In genomic region chr11:117809407-117810311, GRCm38 (mm10) we compare ENCODE assay signal across 8 mouse cellular contexts. TPM values are rescaled to one million over a fixed set of nuclear protein-coding genes. Genes with fewer than 3 reads are reported as not detected.
A peak's percentile ranks its signal among the peaks of the same experiment; 100 is the strongest.
DNase-seq lines count a peak whose midpoint lies in the region; TF ChIP-seq lines count a peak whose summit lies in the region.

Gene Gm20708, plus strand, starts transcription at chr11:117809668.
Gene Syngr2, plus strand, starts transcription at chr11:117809668.

- peak within 1 kb of the TSS; percentile 73 for H3K9ac ChIP-seq in CH12.LX (ENCODE audit: insufficient read depth, low read depth)

- intact Hi-C loops in heart, postnatal 25 days (cut with DNase I) = no loop called here

- peak within 1 kb of the TSS; percentile 68 for H3K27ac ChIP-seq in CH12.LX (ENCODE audit: insufficient read depth, low read depth)
- peak within 1 kb of the TSS; percentile 85 for H3K27ac ChIP-seq in forebrain, embryonic 10.5 days

- peak within 1 kb of the TSS; percentile 67 for H3K4me2 ChIP-seq in CH12.LX (ENCODE audit: insufficient read depth, low read depth, poor library complexity, severe bottlenecking)

- under 1% methylated on average over 75 of the region's 75 CpGs for WGBS in forebrain, embryonic 10.5 days

- dilution Hi-C loops in CH12.LX (cut with MboI; ENCODE audit: extremely low pct_ligation_motif_present, extremely low pct_unique_long_range_greater_than_20kb, low sequenced_read_pairs) = no loop called here

- peaks cover 52% of the 10 kb centered on the region for H3K79me2 ChIP-seq in CH12.LX (replicated peaks; ENCODE audit: control insufficient read depth, extremely low read depth, insufficient read depth, poor library complexity, severe bottlenecking)

- peaks cover 33 to 50% of the 10 kb centered on the region in 2 experiments for H3K36me3 ChIP-seq in CH12.LX (replicated peaks in 1 of 2; ENCODE audit: control insufficient read depth in 1 of 2, insufficient read depth in 1 of 2, low read length in 1 of 2)
- peaks cover 34% of the 10 kb centered on the region for H3K36me3 ChIP-seq in forebrain, embryonic 10.5 days (replicated peaks)
- peaks cover 47% of the 10 kb centered on the region for H3K36me3 ChIP-seq in megakaryocyte, embryonic 14.5 days (replicated peaks; ENCODE audit: low read length)

- TF ChIP-seq POLR2A in CH12.LX (IDR thresholded peaks at IDR 0.05; ENCODE audit: low read depth, low read length) = peak; percentile 81

- H3K4me3 ChIP-seq in CH12.LX (replicated peaks in 1 of 3; ENCODE audit: low read depth in 2 of 3, low read length in 2 of 3, poor library complexity in 1 of 3) = peak within 1 kb of the TSS; percentile 80 to 98 (median 93)
- H3K4me3 ChIP-seq in forebrain, embryonic 10.5 days = peak within 1 kb of the TSS; percentile 92
- H3K4me3 ChIP-seq in megakaryocyte, embryonic 14.5 days (replicated peaks) = peak within 1 kb of the TSS; percentile 97

- 0 out of 2 replicates have a peak, but pooled peaks have one; percentile 14 for TF ChIP-seq EP300 in CH12.LX (IDR thresholded peaks at IDR 0.05; ENCODE audit: low read length)

- no peak for TF ChIP-seq CTCF in CH12.LX (conservative IDR thresholded peaks at IDR 0.05 in 1 of 2, IDR thresholded peaks at IDR 0.05 in 1 of 2; ENCODE audit: low read depth in 2 of 2, low read length in 2 of 2)

- no peaks in the 10 kb centered on the region for H3K9me3 ChIP-seq in CH12.LX (replicated peaks; ENCODE audit: low read length)
- H3K9me3 ChIP-seq in forebrain, embryonic 10.5 days = no peaks in the 10 kb centered on the region
- no peaks in the 10 kb centered on the region for H3K9me3 ChIP-seq in megakaryocyte, embryonic 14.5 days

- no peak for TF ChIP-seq RAD21 in CH12.LX (IDR thresholded peaks at IDR 0.05; ENCODE audit: low read depth, low read length)

- H3K27me3 ChIP-seq in CH12.LX (replicated peaks) = no peaks in the 10 kb centered on the region
- H3K27me3 ChIP-seq in forebrain, embryonic 10.5 days (ENCODE audit: poor library complexity, severe bottlenecking) = 0 out of 2 replicates have a peak, but pooled peaks cover 4% of the 10 kb centered on the region
- H3K27me3 ChIP-seq in megakaryocyte, embryonic 14.5 days (replicated peaks) = peaks cover 2% of the 10 kb centered on the region

- in situ Hi-C loops in CH12.LX (cut with MboI; ENCODE audit: low pct_ligation_motif_present, low pct_unique_long_range_greater_than_20kb, low sequenced_read_pairs) = no loop called here

- peak; percentile 67 for DNase-seq in CH12.LX (ENCODE audit: extremely low read depth)
- DNase-seq in adrenal gland, adult 18-20 months (ENCODE audit: low spot score in 2 of 2) = peak; percentile 75 to 82
- DNase-seq in forebrain, embryonic 10.5 days (ENCODE audit: extremely low spot score, low spot score) = peak; percentile 83
- peak; percentile 61 for DNase-seq in heart, postnatal 25 days (ENCODE audit: low spot score)
- DNase-seq in kidney, postnatal 4 days = peak; percentile 83 to 89
- DNase-seq in spleen, adult 12 weeks (ENCODE audit: low spot score) = peak; percentile 78
- no peak for DNase-seq in cerebellum, adult 9-11 months

- peaks cover 28 to 75% of the 10 kb centered on the region in 2 experiments for H3K4me1 ChIP-seq in CH12.LX (ENCODE audit: control insufficient read depth in 1 of 2, insufficient read depth in 2 of 2)
- peaks cover 32% of the 10 kb centered on the region for H3K4me1 ChIP-seq in forebrain, embryonic 10.5 days
- H3K4me1 ChIP-seq in megakaryocyte, embryonic 14.5 days = peaks cover 59% of the 10 kb centered on the region

TF ChIP-seq in CH12.LX, 34 proteins besides CTCF, POLR2A, EP300 and RAD21:
- TF ChIP-seq MXI1 (IDR thresholded peaks at IDR 0.05; ENCODE audit: low read depth, low read length) (peak; percentile 96), ETS1 (conservative IDR thresholded peaks at IDR 0.05; ENCODE audit: low read depth, low read length) (0 out of 2 replicates have a peak, but pooled peaks have one; percentile 9), SIN3A (IDR thresholded peaks at IDR 0.05; ENCODE audit: low read length) (peak; percentile 69), BHLHE40 (IDR thresholded peaks at IDR 0.05; ENCODE audit: low read depth, low read length) (peak; percentile 73), IRF4 (IDR thresholded peaks at IDR 0.05; ENCODE audit: low read depth, low read length) (peak; percentile 6), NRF1 (IDR thresholded peaks at IDR 0.05; ENCODE audit: low read depth, low read length) (peak; percentile 39; the same call in 1 of the 2 replicates), HCFC1 (IDR thresholded peaks at IDR 0.05; ENCODE audit: low read depth, low read length) (peak; percentile 50; the same call in 1 of the 2 replicates), NELFE (IDR thresholded peaks at IDR 0.05; ENCODE audit: low read depth, low read length) (peak; percentile 71), TCF12 (IDR thresholded peaks at IDR 0.05; ENCODE audit: low read depth, low read length) (peak; percentile 70), MYC (IDR thresholded peaks at IDR 0.05; ENCODE audit: low read depth, low read length) (peak; percentile 66), CHD2 (IDR thresholded peaks at IDR 0.05; ENCODE audit: low read length) (peak; percentile 5; the same call in 1 of the 2 replicates), E2F4 (IDR thresholded peaks at IDR 0.05; ENCODE audit: insufficient replicate concordance, low read depth, low read length) (0 out of 2 replicates have a peak, but pooled peaks have one; percentile 61), USF2 (conservative IDR thresholded peaks at IDR 0.05; ENCODE audit: low read depth, low read length) (no peak), ZMIZ1 (IDR thresholded peaks at IDR 0.05; ENCODE audit: low read depth, low read length) (0 out of 2 replicates have a peak, but pooled peaks have one; percentile 60), MAFK (IDR thresholded peaks at IDR 0.05; ENCODE audit: insufficient replicate concordance, low read length) (no peak), USF1 (IDR thresholded peaks at IDR 0.05; ENCODE audit: low read depth, low read length) (peak; percentile 9; the same call in 1 of the 2 replicates), SMC3 (IDR thresholded peaks at IDR 0.05; ENCODE audit: low read depth, low read length) (peak; percentile 1; the same call in 1 of the 2 replicates), TBP (conservative IDR thresholded peaks at IDR 0.05; ENCODE audit: low read depth, low read length) (no peak; the same call in 1 of the 2 replicates), MAX (IDR thresholded peaks at IDR 0.05; ENCODE audit: low read length) (peak; percentile 91), MEF2A (IDR thresholded peaks at IDR 0.05; ENCODE audit: borderline replicate concordance, low read depth, low read length) (0 out of 2 replicates have a peak, but pooled peaks have one; percentile 17), UBTF (IDR thresholded peaks at IDR 0.05; ENCODE audit: low read depth, low read length) (peak; percentile 88; the same call in 1 of the 2 replicates), ELF1 (IDR thresholded peaks at IDR 0.05; ENCODE audit: low read depth, low read length) (peak; percentile 61; the same call in 1 of the 2 replicates), MAZ (IDR thresholded peaks at IDR 0.05; ENCODE audit: low read depth, low read length) (no peak; the same call in 1 of the 2 replicates), ZNF384 (IDR thresholded peaks at IDR 0.05; ENCODE audit: low read depth, low read length) (no peak)

RNA-seq across cellular contexts. Expression of gene Gm20708, which starts in this region (rescaled TPM):
- total RNA-seq in CH12.LX (2012; rRNA removed) (0.59 and 1.0 TPM in 2 replicates), CH12.LX (2014; rRNA removed) (0.50 TPM in 1 of 2 replicates, not detected in the other)
- 0.80 and 1.6 TPM in 2 replicates for polyA plus RNA-seq in CH12.LX (2012; ENCODE audit: insufficient read length, low read depth)
- under 1 TPM in 1 of 2 experiments, not detected in 1; 0.80 TPM for total RNA-seq in adrenal gland, adult 18-20 months (2021)
- polyA plus RNA-seq in forebrain, embryonic 10.5 days (2016; fragmentation: Nextera tagmentation; extraction: Ambion mirVana) = 0.17 and 0.58 TPM in 2 replicates
- 1 to 10 TPM in 1 of 2 experiments, under 1 TPM in 1; 0.36 to 1.2 TPM for total RNA-seq in heart, postnatal 25 days (2021)
- polyA plus RNA-seq in megakaryocyte, embryonic 14.5 days (2012; ENCODE audit: insufficient read depth, low replicate concordance) = not detected in 2 replicates

RNA-seq across cellular contexts. Expression of gene Syngr2, which starts in this region (rescaled TPM):
- total RNA-seq in CH12.LX (2012; rRNA removed) (362 and 409 TPM in 2 replicates), CH12.LX (2014; rRNA removed) (395 and 553 TPM in 2 replicates)
- polyA plus RNA-seq in CH12.LX (2012; ENCODE audit: insufficient read length, low read depth) = 513 and 654 TPM in 2 replicates
- 100 to 1,000 TPM in 1 of 2 experiments, 10 to 100 TPM in 1; 65.4 to 101 TPM for total RNA-seq in adrenal gland, adult 18-20 months (2021)
- 36.9 and 38.0 TPM in 2 replicates for polyA plus RNA-seq in forebrain, embryonic 10.5 days (2016; fragmentation: Nextera tagmentation; extraction: Ambion mirVana)
- 100 to 1,000 TPM; 109 to 113 TPM for total RNA-seq in heart, postnatal 25 days (2021)
- polyA plus RNA-seq in megakaryocyte, embryonic 14.5 days (2012; ENCODE audit: insufficient read depth, low replicate concordance) = 89.2 and 120 TPM in 2 replicates
